8 mouse cellular contexts compared by ENCODE assay signal in the genomic region with DNA sequence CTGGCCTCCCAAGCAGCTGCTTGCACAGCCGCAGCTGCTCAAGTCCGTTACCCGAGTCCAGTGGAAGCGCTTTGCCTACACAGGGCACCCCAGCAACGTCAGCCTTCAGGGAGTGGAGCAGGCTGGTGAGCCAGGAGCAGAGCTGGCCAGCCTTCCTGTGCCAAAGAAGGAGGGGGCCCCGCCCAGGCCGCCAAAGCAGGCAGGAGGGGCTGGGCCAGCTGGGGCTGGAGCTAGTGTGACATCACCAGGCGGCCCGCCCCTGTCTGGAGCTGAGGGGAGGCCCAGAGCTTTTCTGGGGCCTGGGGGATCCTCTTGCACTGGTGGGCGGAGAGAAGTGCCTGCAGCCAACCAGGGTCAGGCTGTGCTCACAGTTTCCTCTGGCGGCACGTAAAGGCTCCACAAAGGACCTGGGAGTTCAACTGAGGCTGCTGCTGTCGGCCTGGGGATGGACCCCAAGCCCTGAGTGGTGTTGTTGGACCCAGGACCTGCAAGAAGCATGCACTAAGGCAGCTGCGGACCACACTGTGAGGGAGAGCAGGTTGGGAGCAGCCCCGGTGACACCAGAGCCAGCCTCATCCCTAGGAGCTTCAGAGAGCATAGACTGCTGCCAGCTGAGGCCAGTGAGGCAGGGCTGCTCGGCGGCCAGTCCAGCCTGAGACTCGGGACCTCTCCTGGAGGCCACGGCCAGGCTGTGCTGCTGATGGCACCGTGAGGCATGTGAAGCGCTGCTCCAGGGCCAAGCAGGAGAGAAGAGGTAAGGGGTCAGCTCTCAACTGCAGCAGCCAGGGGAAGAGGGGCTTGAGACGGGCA. TPM values are rescaled to one million over a fixed set of nuclear protein-coding genes. Genes with fewer than 3 reads are reported as not detected.
DNase-seq lines count a peak whose midpoint lies in the region; ATAC-seq and TF ChIP-seq lines count a peak whose summit lies in the region.

A gene (plus strand): TSS at position 370 of the 810 bp plus-strand sequence.

- H3K4me2 ChIP-seq in embryonic facial prominence, embryonic 11.5 days (ENCODE audit: low read depth, low read length): peak within 1 kb of the TSS; percentile 87

- H3K4me1 ChIP-seq in embryonic facial prominence, embryonic 11.5 days (ENCODE audit: control insufficient read depth, insufficient read depth, low read length): peaks cover 9% of the 10 kb centered on the region
- H3K4me1 ChIP-seq in midbrain, embryonic 10.5 days: peaks cover 52% of the 10 kb centered on the region
- no peaks in the 10 kb centered on the region for H3K4me1 ChIP-seq in small intestine, adult 2 months (ENCODE audit: control insufficient read depth, insufficient read depth, insufficient read length, low read length)

- no peaks in the 10 kb centered on the region for H3K27me3 ChIP-seq in embryonic facial prominence, embryonic 11.5 days (ENCODE audit: control insufficient read depth, insufficient read depth, low read length)
- no peaks in the 10 kb centered on the region for H3K27me3 ChIP-seq in midbrain, embryonic 10.5 days (ENCODE audit: low read depth, poor library complexity, severe bottlenecking)
- no peaks in the 10 kb centered on the region for H3K27me3 ChIP-seq in small intestine, adult 2 months (ENCODE audit: control insufficient read depth, insufficient read depth, low read length)

- no peak for TF ChIP-seq CTCF in small intestine, adult 2 months (IDR thresholded peaks at IDR 0.05; ENCODE audit: extremely low read depth, insufficient read length, insufficient replicate concordance, low read depth, low read length)

- H3K36me3 ChIP-seq in embryonic facial prominence, embryonic 11.5 days (replicated peaks; ENCODE audit: control insufficient read depth, insufficient read depth, low read depth, low read length): no peaks in the 10 kb centered on the region
- no peaks in the 10 kb centered on the region for H3K36me3 ChIP-seq in midbrain, embryonic 10.5 days
- no peaks in the 10 kb centered on the region for H3K36me3 ChIP-seq in small intestine, adult 2 months (ENCODE audit: control insufficient read depth, insufficient read depth, low read length)

- peak within 1 kb of the TSS; percentile 86 for H3K9ac ChIP-seq in embryonic facial prominence, embryonic 11.5 days (replicated peaks; ENCODE audit: low read length)

- intact Hi-C loops in left cerebral cortex, postnatal 4 days (cut with DNase I): no loop called here

- peak; percentile 94 for ATAC-seq in embryonic facial prominence, embryonic 11.5 days (replicated peaks; ENCODE audit: insufficient number of reproducible peaks, low FRiP score, low TSS enrichment, low read depth)

- no peaks in the 10 kb centered on the region for H3K9me3 ChIP-seq in embryonic facial prominence, embryonic 11.5 days (replicated peaks; ENCODE audit: control insufficient read depth, low read length)
- no peaks in the 10 kb centered on the region for H3K9me3 ChIP-seq in midbrain, embryonic 10.5 days (replicated peaks)

- peak within 1 kb of the TSS; percentile 75 for H3K4me3 ChIP-seq in embryonic facial prominence, embryonic 11.5 days (ENCODE audit: low read depth, low read length)
- H3K4me3 ChIP-seq in midbrain, embryonic 10.5 days: peak within 1 kb of the TSS; percentile 70
- peak within 1 kb of the TSS; percentile 59 for H3K4me3 ChIP-seq in small intestine, adult 2 months (ENCODE audit: low read depth, low read length)

- peak; percentile 36 for DNase-seq in spleen, adult 18-20 months
- DNase-seq in spleen, adult 12 weeks (ENCODE audit: low spot score): no peak
- peak; percentile 97 for DNase-seq in embryonic facial prominence, embryonic 11.5 days (ENCODE audit: low spot score)
- DNase-seq in heart, adult 18-20 months: peak; percentile 91 to 96
- DNase-seq in kidney, adult 11 months: peak; percentile 90
- peak; percentile 95 for DNase-seq in left cerebral cortex, postnatal 4 days
- peak; percentile 96 for DNase-seq in midbrain, embryonic 10.5 days (ENCODE audit: low spot score)

- peak; percentile 37; the same call in 1 of the 2 replicates for TF ChIP-seq POLR2A in small intestine, adult 2 months (IDR thresholded peaks at IDR 0.05; ENCODE audit: low read depth, low read length)

- under 1% methylated on average over 22 of the region's 22 CpGs for WGBS in embryonic facial prominence, embryonic 11.5 days
- 0% methylated on average over 22 of the region's 22 CpGs for WGBS in midbrain, embryonic 10.5 days
- 19% methylated on average over 22 of the region's 22 CpGs for WGBS in small intestine, adult 2 months

- H3K27ac ChIP-seq in embryonic facial prominence, embryonic 11.5 days (replicated peaks; ENCODE audit: low read depth, low read length): peak within 1 kb of the TSS; percentile 88
- H3K27ac ChIP-seq in midbrain, embryonic 10.5 days (replicated peaks): peak within 1 kb of the TSS; percentile 94
- peak within 1 kb of the TSS; percentile 50 for H3K27ac ChIP-seq in small intestine, adult 2 months (ENCODE audit: insufficient read depth, low read depth, low read length)

RNA-seq across cellular contexts. Expression of the gene that starts here (rescaled TPM):
- 28.6 and 30.4 TPM in 2 replicates for polyA plus RNA-seq in embryonic facial prominence, embryonic 11.5 days (2014; fragmentation: Nextera tagmentation; extraction: Ambion mirVana)
- 10 to 100 TPM; 38.7 to 43.8 TPM for total RNA-seq in heart, adult 18-20 months (2021)
- 1 to 10 TPM; 4.7 to 7.2 TPM for total RNA-seq in left cerebral cortex, postnatal 4 days (2021)
- 21.8 and 25.9 TPM in 2 replicates for polyA plus RNA-seq in midbrain, embryonic 10.5 days (2016; fragmentation: Nextera tagmentation; extraction: Ambion mirVana)
- 18.9 and 20.7 TPM in 2 replicates for polyA plus RNA-seq in small intestine, adult 2 months (2012; rRNA removed)

Comparison
In these comparisons a context has a peak if more than half of its experiments do, and no peak if none do; other contexts are left out.
1. RNA of the gene that starts here (total RNA-seq): 38.7 to 43.8 TPM in heart, adult 18-20 months; 4.7 to 7.2 TPM in left cerebral cortex, postnatal 4 days; every median in the first group is over 4 times any median in the second.
2. Peak in every context shown above with its lines, with median percentiles within 50 percentile points of each other: H3K27ac ChIP-seq and H3K4me3 ChIP-seq.